Mouse (Mus musculus) T-helper 1 cell (primary cell): Measurements from ENCODE around the gene Mon2.
"Not testable (repeated sequence)": the region's sequence is repeated elsewhere in the genome, so short reads cannot be mapped to it uniquely, and the experiment has no call there.

Source experiments
- in situ Hi-C: fragments of 300-600 bp; cut with MboI, MseI; formaldehyde crosslinking; loops from one replicate; pipeline ENCODE4 v1.15.1; 2025; ENCODE audit warnings: high pct_unique_total_duplicates

Gene Mon2

GRCm38 (mm10) chr10:123060831-123061230 is 15.5 kb downstream of the Mon2 start:
- in situ Hi-C loops, result no loop called here

- in situ Hi-C loops, result no loop called here
These were observed 19.2 kb downstream of the Mon2 start for GRCm38 (mm10) chr10:123057082-123057481.

- in situ Hi-C loops, result no loop called here
These were observed 19.8 kb downstream of the Mon2 start for GRCm38 (mm10) chr10:123056463-123056862.

- in situ Hi-C loops, result no loop called here
These were observed 20.9 kb downstream of the Mon2 start for GRCm38 (mm10) chr10:123055205-123056000.

GRCm38 (mm10) chr10:123053557-123053956 is 22.7 kb downstream of the Mon2 start:
- in situ Hi-C loops, result no loop called here

- in situ Hi-C loops, result no loop called here
These were observed 24.3 kb downstream of the Mon2 start for GRCm38 (mm10) chr10:123052021-123052420.

- in situ Hi-C loops, result no loop called here
These were observed 27.6 kb downstream of the Mon2 start for GRCm38 (mm10) chr10:123048730-123049129.

- in situ Hi-C loops, result no loop called here
These were observed 36.4 kb downstream of the Mon2 start for GRCm38 (mm10) chr10:123039936-123040335.

- in situ Hi-C loops, result no loop called here
These were observed 44.1 kb downstream of the Mon2 start for GRCm38 (mm10) chr10:123032078-123032646.

GRCm38 (mm10) chr10:123031449-123031848 is 44.9 kb downstream of the Mon2 start:
- in situ Hi-C loops, result no loop called here

- in situ Hi-C loops, result no loop called here
These were observed 45.7 kb downstream of the Mon2 start for GRCm38 (mm10) chr10:123030589-123030988.

GRCm38 (mm10) chr10:123028949-123029348 is 47.4 kb downstream of the Mon2 start:
- in situ Hi-C loops, result no loop called here

GRCm38 (mm10) chr10:123026736-123027135 is 49.6 kb downstream of the Mon2 start:
- in situ Hi-C loops, result not testable (repeated sequence)

GRCm38 (mm10) chr10:123013435-123013834 is 62.9 kb downstream of the Mon2 start:
- in situ Hi-C loops, result loop anchor here (5.0 kb wide), 1 partner anchor 96 kb away; no protein-coding TSS in a partner anchor

- in situ Hi-C loops, result loop anchor here (5.0 kb wide), 1 partner anchor 94 kb away; no protein-coding TSS in a partner anchor
These were observed 64.9 kb downstream of the Mon2 start for GRCm38 (mm10) chr10:123011421-123011820.

GRCm38 (mm10) chr10:123005237-123006185 is 70.8 kb downstream of the Mon2 start:
- in situ Hi-C loops, result loop anchor here (5.0 kb wide), 1 partner anchor 453 kb away; no protein-coding TSS in a partner anchor

- in situ Hi-C loops, result loop anchor here (5.0 kb wide), 2 partner anchors 202 to 452 kb away; no protein-coding TSS in a partner anchor
These were observed 71.6 kb downstream of the Mon2 start for GRCm38 (mm10) chr10:123004475-123005236.

GRCm38 (mm10) chr10:123001985-123002384 is 74.3 kb downstream of the Mon2 start:
- in situ Hi-C loops, result loop anchor here (5.0 kb wide), 1 partner anchor 200 kb away; no protein-coding TSS in a partner anchor

GRCm38 (mm10) chr10:123001363-123001762 is 74.9 kb downstream of the Mon2 start:
- in situ Hi-C loops, result loop anchor here (5.0 kb wide), 1 partner anchor 199 kb away; no protein-coding TSS in a partner anchor

GRCm38 (mm10) chr10:122999356-122999755 is 76.9 kb downstream of the Mon2 start:
- in situ Hi-C loops, result no loop called here

- in situ Hi-C loops, result no loop called here
These were observed 78.5 kb downstream of the Mon2 start for GRCm38 (mm10) chr10:122997852-122998251.
